Mouse (Mus musculus) heart, embryonic 15.5 days (tissue): ENCODE data around the gene Dgkh. TPM values are rescaled to one million over a fixed set of nuclear protein-coding genes. Genes with fewer than 3 reads are reported as not detected.

ENCODE experiments used
- ATAC-seq: fragments of 200-750 bp; cut with Nextera tagmentation; replicated peaks from 2 replicates; pipeline ENCODE4 v1.8.0; 2017; ENCODE audit warnings: low read depth, moderate TSS enrichment; ENCODE audit not compliant: insufficient number of reproducible peaks, insufficient read depth, low FRiP score
- H3K27ac ChIP-seq: fragments of 300-500 bp; sonication (generic); 2 replicates; pipeline ENCODE4 v1.5.1; 2015; ENCODE audit warnings: mild to moderate bottlenecking, inconsistent platforms
- H3K27me3 ChIP-seq: fragments of 300-500 bp; sonication (generic); 2 replicates; pipeline ENCODE4 v1.6.1; 2015; ENCODE audit warnings: inconsistent platforms
- H3K36me3 ChIP-seq: fragments of 300-500 bp; sonication (generic); 2 replicates; pipeline ENCODE4 v1.6.1; 2015; ENCODE audit warnings: mild to moderate bottlenecking, inconsistent platforms
- H3K4me1 ChIP-seq: fragments of 300-500 bp; sonication (generic); replicated peaks from 2 replicates; pipeline ENCODE4 v1.6.1; 2015; ENCODE audit warnings: inconsistent platforms
- H3K4me2 ChIP-seq: fragments of 300-500 bp; sonication (generic); 2 replicates; pipeline ENCODE4 v1.6.1; 2015; ENCODE audit warnings: inconsistent platforms, mild to moderate bottlenecking, moderate library complexity
- H3K4me3 ChIP-seq: fragments of 300-500 bp; sonication (generic); 2 replicates; pipeline ENCODE4 v1.5.1; 2015; ENCODE audit warnings: mild to moderate bottlenecking, inconsistent platforms
- H3K9ac ChIP-seq: fragments of 300-500 bp; sonication (generic); 2 replicates; pipeline ENCODE4 v1.6.1; 2015; ENCODE audit warnings: mild to moderate bottlenecking, inconsistent platforms
- H3K9me3 ChIP-seq: fragments of 300-500 bp; sonication (generic); replicated peaks from 2 replicates; pipeline ENCODE4 v1.6.1; 2016; ENCODE audit warnings: inconsistent platforms
- WGBS: fragments of 180-500 bp; shearing (Covaris S2); methylation state at CpG from one replicate; pipeline ENCODE4 v1.1.7; 2015; ENCODE audit warnings: mixed read lengths; 5-methylcytosine and 5-hydroxymethylcytosine counted together
- polyA plus RNA-seq: library from polyadenylated mRNA; unstranded; fragments of >200 nt; fragmentation: Nextera tagmentation; extraction: Ambion mirVana; gene quantifications from 2 replicates; pipeline ENCODE4 v1.2.1, GENCODE M21; 2015

Gene Dgkh
- polyA plus RNA-seq, 1 experiment from 2014 or later: 1.4 TPM

GRCm38 (mm10) chr14:78613569-78613968 is 119.0 kb downstream of the Dgkh start:
- ATAC-seq: no peak
- H3K27me3 ChIP-seq: no peaks in the 10 kb centered on the region
- H3K36me3 ChIP-seq: 0 out of 2 replicates have a peak, but pooled peaks cover 3% of the 10 kb centered on the region
- H3K4me2 ChIP-seq: no peak overlapping the region
- no peaks in the 10 kb centered on the region for H3K4me1 ChIP-seq
- 81% methylated on average over 5 of the region's 5 CpGs for WGBS
- H3K9ac ChIP-seq: no peak overlapping the region
- no peak overlapping the region for H3K27ac ChIP-seq
- no peak overlapping the region for H3K4me3 ChIP-seq
- no peaks in the 10 kb centered on the region for H3K9me3 ChIP-seq

GRCm38 (mm10) chr14:78612111-78612788 is 120.3 kb downstream of the Dgkh start:
- 58% methylated on average over 9 of the region's 9 CpGs for WGBS
- no peak for ATAC-seq
- no peaks in the 10 kb centered on the region for H3K4me1 ChIP-seq
- H3K27ac ChIP-seq: no peak overlapping the region
- H3K9ac ChIP-seq: no peak overlapping the region
- H3K4me2 ChIP-seq: no peak overlapping the region
- H3K9me3 ChIP-seq: no peaks in the 10 kb centered on the region
- H3K36me3 ChIP-seq: 0 out of 2 replicates have a peak, but pooled peaks cover 3% of the 10 kb centered on the region
- no peak overlapping the region for H3K4me3 ChIP-seq
- no peaks in the 10 kb centered on the region for H3K27me3 ChIP-seq

- Histone ChIP-seq H3K9me3 (no peaks in the 10 kb centered on the region), H3K27me3 (no peaks in the 10 kb centered on the region), H3K4me3 (no peak overlapping the region), H3K4me2 (no peak overlapping the region), H3K9ac (no peak overlapping the region), H3K27ac (no peak overlapping the region), H3K4me1 (no peaks in the 10 kb centered on the region), H3K36me3 (peaks cover 9% of the 10 kb centered on the region; the same call in 1 of the 2 replicates)
- WGBS: 78% methylated on average over 6 of the region's 6 CpGs
- no peak for ATAC-seq
These were observed 137.7 kb downstream of the Dgkh start for GRCm38 (mm10) chr14:78594916-78595315.

GRCm38 (mm10) chr14:78592965-78593364 is 139.6 kb downstream of the Dgkh start:
- WGBS: 89% methylated on average over 3 of the region's 3 CpGs
- H3K27ac ChIP-seq: no peak overlapping the region
- H3K27me3 ChIP-seq: no peaks in the 10 kb centered on the region
- no peak overlapping the region for H3K4me2 ChIP-seq
- no peaks in the 10 kb centered on the region for H3K4me1 ChIP-seq
- H3K4me3 ChIP-seq: no peak overlapping the region
- peaks cover 9% of the 10 kb centered on the region; the same call in 1 of the 2 replicates for H3K36me3 ChIP-seq
- ATAC-seq: no peak
- no peaks in the 10 kb centered on the region for H3K9me3 ChIP-seq
- no peak overlapping the region for H3K9ac ChIP-seq

- 9% methylated on average over 2 of the region's 2 CpGs for WGBS
- H3K4me1 ChIP-seq: no peaks in the 10 kb centered on the region
- no peak overlapping the region for H3K4me3 ChIP-seq
- H3K9ac ChIP-seq: no peak overlapping the region
- no peak overlapping the region for H3K27ac ChIP-seq
- H3K4me2 ChIP-seq: no peak overlapping the region
- no peaks in the 10 kb centered on the region for H3K9me3 ChIP-seq
- H3K36me3 ChIP-seq: peaks cover 20% of the 10 kb centered on the region; the same call in 1 of the 2 replicates
- no peak for ATAC-seq
- H3K27me3 ChIP-seq: no peaks in the 10 kb centered on the region
These were observed 142.2 kb downstream of the Dgkh start for GRCm38 (mm10) chr14:78590335-78590734.

GRCm38 (mm10) chr14:78584222-78584621 is 148.4 kb downstream of the Dgkh start:
- no peaks in the 10 kb centered on the region for H3K9me3 ChIP-seq
- 91% methylated on average over 13 of the region's 13 CpGs for WGBS
- H3K36me3 ChIP-seq: peaks cover 34% of the 10 kb centered on the region
- no peak overlapping the region for H3K9ac ChIP-seq
- H3K4me2 ChIP-seq: no peak overlapping the region
- no peak overlapping the region for H3K4me3 ChIP-seq
- H3K27me3 ChIP-seq: no peaks in the 10 kb centered on the region
- H3K27ac ChIP-seq: no peak overlapping the region
- no peaks in the 10 kb centered on the region for H3K4me1 ChIP-seq
- ATAC-seq: no peak

- H3K4me3 ChIP-seq: no peak overlapping the region
- peaks cover 34% of the 10 kb centered on the region for H3K36me3 ChIP-seq
- no peak overlapping the region for H3K4me2 ChIP-seq
- H3K9ac ChIP-seq: no peak overlapping the region
- ATAC-seq: no peak
- H3K9me3 ChIP-seq: no peaks in the 10 kb centered on the region
- no peak overlapping the region for H3K27ac ChIP-seq
- no peaks in the 10 kb centered on the region for H3K4me1 ChIP-seq
- no peaks in the 10 kb centered on the region for H3K27me3 ChIP-seq
These were observed 149.4 kb downstream of the Dgkh start for GRCm38 (mm10) chr14:78583168-78583567.

- no peak overlapping the region for H3K4me2 ChIP-seq
- no peak overlapping the region for H3K27ac ChIP-seq
- H3K4me3 ChIP-seq: no peak overlapping the region
- no peak for ATAC-seq
- no peaks in the 10 kb centered on the region for H3K9me3 ChIP-seq
- H3K27me3 ChIP-seq: no peaks in the 10 kb centered on the region
- H3K4me1 ChIP-seq: 0 out of 2 replicates have a peak, but pooled peaks cover 2% of the 10 kb centered on the region
- peaks cover 5% of the 10 kb centered on the region; the same call in 1 of the 2 replicates for H3K36me3 ChIP-seq
- 76% methylated on average over 13 of the region's 13 CpGs for WGBS
- no peak overlapping the region for H3K9ac ChIP-seq
These were observed 156.7 kb downstream of the Dgkh start for GRCm38 (mm10) chr14:78575899-78576298.

- Histone ChIP-seq H3K4me2 (no peak overlapping the region), H3K36me3 (peaks cover 5% of the 10 kb centered on the region; the same call in 1 of the 2 replicates), H3K9me3 (no peaks in the 10 kb centered on the region), H3K27me3 (no peaks in the 10 kb centered on the region), H3K4me1 (0 out of 2 replicates have a peak, but pooled peaks cover 4% of the 10 kb centered on the region), H3K27ac (no peak overlapping the region), H3K9ac (no peak overlapping the region), H3K4me3 (no peak overlapping the region)
- WGBS: 89% methylated on average over 5 of the region's 5 CpGs
- no peak for ATAC-seq
These were observed 164.2 kb downstream of the Dgkh start for GRCm38 (mm10) chr14:78568410-78568809.

GRCm38 (mm10) chr14:78566431-78566830 is 166.1 kb downstream of the Dgkh start:
- ATAC-seq: no peak
- no peak overlapping the region for H3K27ac ChIP-seq
- 0 out of 2 replicates have a peak, but pooled peaks cover 4% of the 10 kb centered on the region for H3K4me1 ChIP-seq
- no peak overlapping the region for H3K4me2 ChIP-seq
- no peak overlapping the region for H3K4me3 ChIP-seq
- H3K27me3 ChIP-seq: no peaks in the 10 kb centered on the region
- H3K9me3 ChIP-seq: no peaks in the 10 kb centered on the region
- H3K9ac ChIP-seq: no peak overlapping the region
- peaks cover 5% of the 10 kb centered on the region; the same call in 1 of the 2 replicates for H3K36me3 ChIP-seq
- 67% methylated on average over 4 of the region's 4 CpGs for WGBS

- 0 out of 2 replicates have a peak, but pooled peaks cover 2% of the 10 kb centered on the region for H3K4me1 ChIP-seq
- no peak for ATAC-seq
- 90% methylated on average over 2 of the region's 2 CpGs for WGBS
- H3K36me3 ChIP-seq: no peaks in the 10 kb centered on the region
- H3K4me3 ChIP-seq: no peak overlapping the region
- no peak overlapping the region for H3K9ac ChIP-seq
- H3K27ac ChIP-seq: no peak overlapping the region
- no peak overlapping the region for H3K4me2 ChIP-seq
- H3K9me3 ChIP-seq: no peaks in the 10 kb centered on the region
- H3K27me3 ChIP-seq: no peaks in the 10 kb centered on the region
These were observed 168.3 kb downstream of the Dgkh start for GRCm38 (mm10) chr14:78564292-78564691.

GRCm38 (mm10) chr14:78563211-78563610 is 169.4 kb downstream of the Dgkh start:
- Histone ChIP-seq H3K9ac (no peak overlapping the region), H3K4me1 (no peaks in the 10 kb centered on the region), H3K4me3 (no peak overlapping the region), H3K36me3 (no peaks in the 10 kb centered on the region; the same call in 1 of the 2 replicates), H3K27me3 (no peaks in the 10 kb centered on the region), H3K9me3 (no peaks in the 10 kb centered on the region), H3K27ac (no peak overlapping the region), H3K4me2 (no peak overlapping the region)
- 81% methylated on average over 7 of the region's 7 CpGs for WGBS
- ATAC-seq: no peak
